Mouse (Mus musculus) MEL (cell line): ENCODE data around the gene A1cf. TPM values are rescaled to one million over a fixed set of nuclear protein-coding genes. Genes with fewer than 3 reads are reported as not detected.

ENCODE experiments used
- DNase-seq: peaks from one replicate; pipeline ENCODE4 v3.0.0; 2011; ENCODE audit warnings: low read depth, low spot score
- H3K27ac ChIP-seq: 2 replicates; pipeline ENCODE4 v1.5.1; 2012; ENCODE audit warnings: low read depth, mild to moderate bottlenecking, control low read depth, low read length, moderate library complexity; ENCODE audit not compliant: control insufficient read depth
- H3K27me3 ChIP-seq, 2 experiments: fragments of 150-350 bp in 1 of 2; sonication (generic) in 1 of 2; 2 replicates each; pipeline ENCODE4 v1.6.1; 2012; ENCODE audit warnings: low read length in 2 of 2, mild to moderate bottlenecking in 2 of 2, improper control_type of control experiment in 1 of 2, moderate library complexity in 1 of 2; ENCODE audit not compliant: insufficient read depth in 2 of 2, control insufficient read depth in 1 of 2
- H3K36me3 ChIP-seq, 2 experiments: 2 replicates each; pipeline ENCODE4 v1.6.1; 2012 to 2014; ENCODE audit warnings: low read length in 2 of 2, improper control_type of control experiment in 1 of 2, inconsistent platforms in 1 of 2, mild to moderate bottlenecking in 1 of 2; ENCODE audit not compliant: insufficient read depth in 2 of 2, control insufficient read depth in 1 of 2
- H3K4me1 ChIP-seq, 2 experiments: fragments of 150-350 bp in 1 of 2; sonication (generic) in 1 of 2; 2 replicates each; pipeline ENCODE4 v1.6.1; 2012; ENCODE audit warnings: low read length in 2 of 2, improper control_type of control experiment in 1 of 2, mild to moderate bottlenecking in 1 of 2; ENCODE audit not compliant: insufficient read depth in 2 of 2, control insufficient read depth in 1 of 2
- H3K4me3 ChIP-seq, 2 experiments: fragments of 150-350 bp in 1 of 2; sonication (generic) in 1 of 2; 2 replicates each; pipeline ENCODE4 v1.5.1; 2012; ENCODE audit warnings: low read depth in 2 of 2, low read length in 2 of 2, mild to moderate bottlenecking in 2 of 2, moderate library complexity in 2 of 2, control low read depth in 1 of 2, improper control_type of control experiment in 1 of 2; ENCODE audit not compliant: control insufficient read depth in 1 of 2, insufficient read depth in 1 of 2
- H3K79me2 ChIP-seq: 2 replicates; pipeline ENCODE4 v1.6.1; 2012; ENCODE audit warnings: mild to moderate bottlenecking, low read length, moderate library complexity; ENCODE audit not compliant: control insufficient read depth, poor library complexity, insufficient read depth
- H3K9ac ChIP-seq: 2 replicates; pipeline ENCODE4 v1.6.1; 2012; ENCODE audit warnings: low read depth, mild to moderate bottlenecking, control low read depth, low read length, moderate library complexity; ENCODE audit not compliant: control insufficient read depth, poor library complexity, severe bottlenecking
- H3K9me3 ChIP-seq: fragments of 150-350 bp; sonication (generic); replicated peaks from 2 replicates; pipeline ENCODE4 v1.6.1; 2012; ENCODE audit warnings: mild to moderate bottlenecking, low read length, improper control_type of control experiment, moderate library complexity; ENCODE audit not compliant: insufficient read depth
- CHD1 ChIP-seq: IDR thresholded peaks from 2 replicates; pipeline ENCODE4 v1.6.1; 2012; ENCODE audit warnings: low read depth, mild to moderate bottlenecking, inconsistent platforms, low read length, improper control_type of control experiment
- CHD2 ChIP-seq: IDR thresholded peaks from 2 replicates; pipeline ENCODE4 v1.6.1; 2011; ENCODE audit warnings: low read length, improper control_type of control experiment
- CTCF ChIP-seq, 3 experiments: IDR thresholded peaks in 2 of 3; conservative IDR thresholded peaks in 1 of 3; 2 replicates each; pipeline ENCODE4 v1.5.1; 2011 to 2012; ENCODE audit warnings: low read length in 3 of 3, low read depth in 2 of 3, mild to moderate bottlenecking in 2 of 3, improper control_type of control experiment in 1 of 3, inconsistent platforms in 1 of 3, mixed read lengths in 1 of 3, moderate library complexity in 1 of 3; ENCODE audit not compliant: control insufficient read depth in 1 of 3, insufficient read depth in 1 of 3, poor library complexity in 1 of 3, severe bottlenecking in 1 of 3
- E2F4 ChIP-seq: IDR thresholded peaks from 2 replicates; pipeline ENCODE4 v1.6.1; 2011; ENCODE audit warnings: low read depth, low read length, improper control_type of control experiment, borderline replicate concordance
- ELF1 ChIP-seq: IDR thresholded peaks from 2 replicates; pipeline ENCODE4 v1.6.1; 2014; ENCODE audit warnings: low read depth, mild to moderate bottlenecking, inconsistent platforms, low read length, improper control_type of control experiment, moderate library complexity
- EP300 ChIP-seq, 2 experiments: IDR thresholded peaks; 2 replicates each; pipeline ENCODE4 v1.6.1; 2011; ENCODE audit warnings: improper control_type of control experiment in 2 of 2, low read length in 2 of 2, low read depth in 1 of 2, mild to moderate bottlenecking in 1 of 2
- ETS1 ChIP-seq: IDR thresholded peaks from 2 replicates; pipeline ENCODE4 v1.6.1; 2012; ENCODE audit warnings: low read depth, mild to moderate bottlenecking, inconsistent platforms, low read length, improper control_type of control experiment, moderate library complexity
- GATA1 ChIP-seq: IDR thresholded peaks from 2 replicates; pipeline ENCODE4 v1.6.1; 2011; ENCODE audit warnings: low read depth, low read length, improper control_type of control experiment
- HCFC1 ChIP-seq: IDR thresholded peaks from 2 replicates; pipeline ENCODE4 v1.6.1; 2012; ENCODE audit warnings: low read depth, mild to moderate bottlenecking, inconsistent platforms, low read length, improper control_type of control experiment, moderate library complexity
- MAX ChIP-seq: IDR thresholded peaks from 2 replicates; pipeline ENCODE4 v1.6.1; 2011; ENCODE audit warnings: low read length, improper control_type of control experiment
- MXI1 ChIP-seq: IDR thresholded peaks from 2 replicates; pipeline ENCODE4 v1.6.1; 2011; ENCODE audit warnings: mild to moderate bottlenecking, low read depth, low read length, improper control_type of control experiment
- MYB ChIP-seq: IDR thresholded peaks from 2 replicates; pipeline ENCODE4 v1.6.1; 2011; ENCODE audit warnings: mild to moderate bottlenecking, low read depth, low read length, improper control_type of control experiment
- MYC ChIP-seq: IDR thresholded peaks from 2 replicates; pipeline ENCODE4 v1.6.1; 2011; ENCODE audit warnings: low read depth, mild to moderate bottlenecking, low read length, improper control_type of control experiment, moderate library complexity
- NRF1 ChIP-seq: IDR thresholded peaks from 2 replicates; pipeline ENCODE4 v1.6.1; 2014; ENCODE audit warnings: low read depth, mild to moderate bottlenecking, inconsistent platforms, low read length, improper control_type of control experiment, moderate library complexity; ENCODE audit not compliant: poor library complexity, insufficient read depth, severe bottlenecking
- POLR2AphosphoS2 ChIP-seq: IDR thresholded peaks from 2 replicates; pipeline ENCODE4 v1.6.1; 2011; ENCODE audit warnings: low read length, improper control_type of control experiment
- POLR2AphosphoS5 ChIP-seq: IDR thresholded peaks from 2 replicates; pipeline ENCODE4 v1.6.1; 2012; ENCODE audit warnings: low read depth, borderline replicate concordance, mild to moderate bottlenecking, inconsistent platforms, low read length, moderate library complexity, mixed read lengths
- RAD21 ChIP-seq: IDR thresholded peaks from 2 replicates; pipeline ENCODE4 v1.6.1; 2011; ENCODE audit warnings: mild to moderate bottlenecking, low read depth, low read length, improper control_type of control experiment
- RCOR1 ChIP-seq: IDR thresholded peaks from 2 replicates; pipeline ENCODE4 v1.6.1; 2012; ENCODE audit warnings: low read depth, mild to moderate bottlenecking, inconsistent platforms, low read length, improper control_type of control experiment
- SIN3A ChIP-seq: IDR thresholded peaks from 2 replicates; pipeline ENCODE4 v1.6.1; 2012; ENCODE audit warnings: low read length, improper control_type of control experiment, inconsistent platforms
- SMC3 ChIP-seq: IDR thresholded peaks from 2 replicates; pipeline ENCODE4 v1.6.1; 2011; ENCODE audit warnings: low read depth, low read length, improper control_type of control experiment
- TAL1 ChIP-seq: IDR thresholded peaks from 2 replicates; pipeline ENCODE4 v1.6.1; 2012; ENCODE audit warnings: mild to moderate bottlenecking, inconsistent platforms, low read length, moderate library complexity, mixed read lengths
- TBP ChIP-seq: IDR thresholded peaks from 2 replicates; pipeline ENCODE4 v1.8.0; 2011; ENCODE audit warnings: low read depth, low read length, improper control_type of control experiment
- TCF12 ChIP-seq: IDR thresholded peaks from 2 replicates; pipeline ENCODE4 v1.6.1; 2014; ENCODE audit warnings: low read depth, mild to moderate bottlenecking, inconsistent platforms, low read length, improper control_type of control experiment, moderate library complexity
- ZC3H11A ChIP-seq: IDR thresholded peaks from 2 replicates; pipeline ENCODE4 v1.6.1; 2012; ENCODE audit warnings: low read depth, mild to moderate bottlenecking, inconsistent platforms, low read length, improper control_type of control experiment
- ZKSCAN1 ChIP-seq: IDR thresholded peaks from 2 replicates; pipeline ENCODE4 v1.6.1; 2012; ENCODE audit warnings: low read depth, mild to moderate bottlenecking, inconsistent platforms, low read length, improper control_type of control experiment, moderate library complexity
- ZMIZ1 ChIP-seq: IDR thresholded peaks from 2 replicates; pipeline ENCODE4 v1.6.1; 2012; ENCODE audit warnings: low read depth, mild to moderate bottlenecking, inconsistent platforms, low read length, improper control_type of control experiment, moderate library complexity
- ZNF384 ChIP-seq: IDR thresholded peaks from 2 replicates; pipeline ENCODE4 v1.6.1; 2012; ENCODE audit warnings: low read depth, mild to moderate bottlenecking, inconsistent platforms, low read length, improper control_type of control experiment
- polyA plus RNA-seq, 2 experiments: library from polyadenylated mRNA; stranded (reverse) in 1 of 2; unstranded in 1 of 2; fragments of >175 nt in 1 of 2; fragments of >200 nt in 1 of 2; gene quantifications; 2 replicates each; pipeline versions ENCODE4 v1.2.1 to v1.2.4; 2012; ENCODE audit warnings: low replicate concordance in 2 of 2, low read depth in 1 of 2; ENCODE audit not compliant: insufficient read length in 2 of 2, insufficient read depth in 1 of 2, missing spikeins in 1 of 2
- total RNA-seq: library from RNA; depleted of rRNA; stranded (reverse); fragments of 300-350 nt; gene quantifications from 2 replicates; pipeline ENCODE4 v1.2.3, GENCODE M21; 2012

Gene A1cf
- total and polyA plus RNA-seq, 3 experiments, result not detected

DNA sequence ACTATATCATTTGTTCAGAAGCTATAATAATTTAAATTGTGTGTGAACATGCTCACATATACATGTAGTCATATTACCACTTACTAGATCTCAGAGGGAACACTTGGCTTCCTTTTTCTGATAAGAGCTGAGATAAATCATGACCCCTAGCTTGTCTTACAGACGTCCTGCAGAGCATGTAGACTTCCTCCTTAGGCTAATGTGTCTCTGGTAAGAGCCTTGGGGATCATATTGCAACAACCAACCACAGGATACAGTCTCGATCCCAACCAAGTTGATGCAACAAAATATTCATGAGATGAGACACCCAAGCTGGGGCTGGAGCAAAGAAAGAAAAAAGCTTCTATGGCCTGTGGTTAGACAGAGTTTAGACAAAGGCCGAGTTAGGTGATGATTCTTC, 94.6 kb downstream of the A1cf start:
- Histone ChIP-seq H3K79me2 (no peaks in the 10 kb centered on the region), H3K4me1 (peaks cover 2 to 12% of the 10 kb centered on the region in 2 experiments), H3K36me3 (peaks cover 0 to 7% of the 10 kb centered on the region in 2 experiments; a peak in 2 of 4 replicates), H3K4me3 (no peak overlapping the region), H3K9ac (no peak overlapping the region), H3K27ac (no peak overlapping the region), H3K9me3 (no peaks in the 10 kb centered on the region), H3K27me3 (no peaks in the 10 kb centered on the region; a peak in 1 of 4 replicates)
- DNase-seq, result peak; percentile 40
- TF ChIP-seq ZMIZ1 (no peak), ELF1 (no peak), POLR2AphosphoS2 (no peak), ETS1 (no peak), E2F4 (no peak), MYB (no peak), GATA1 (no peak), SMC3 (no peak), HCFC1 (no peak), NRF1 (no peak)

- H3K27me3 ChIP-seq, result no peaks in the 10 kb centered on the region
- peak overlapping the region; percentile 46 for H3K27ac ChIP-seq
- TF ChIP-seq ETS1 (peak; percentile 83), ZC3H11A (peak; percentile 43), GATA1 (peak; percentile 98), MXI1 (peak; percentile 98), ZKSCAN1 (no peak), TCF12 (peak; percentile 60), POLR2AphosphoS5 (no peak), RCOR1 (peak; percentile 40; the same call in 1 of the 2 replicates), CHD1 (no peak), ELF1 (peak; percentile 72; the same call in 1 of the 2 replicates), ZMIZ1 (no peak), TBP (0 out of 2 replicates have a peak, but pooled peaks have one; percentile 45), MYC (peak; percentile 87), EP300 (IDR thresholded peaks at IDR 0.05; ENCODE audit: low read depth in 1 of 2, low read length in 2 of 2) (peak; percentile 66 to 78), RAD21 (peak; percentile 87), CHD2 (no peak), HCFC1 (0 out of 2 replicates have a peak, but pooled peaks have one; percentile 14), CTCF (IDR thresholded peaks at IDR 0.05 in 2 of 3, conservative IDR thresholded peaks at IDR 0.05 in 1 of 3; ENCODE audit: control insufficient read depth in 1 of 3, insufficient read depth in 1 of 3, low read depth in 2 of 3, low read length in 3 of 3, poor library complexity in 1 of 3, severe bottlenecking in 1 of 3) (peak in 2 of 3 experiments; percentile 22 to 72; a peak in 3 of 6 replicates), NRF1 (no peak), TAL1 (peak; percentile 29; the same call in 1 of the 2 replicates), ZNF384 (peak; percentile 87), MYB (peak; percentile 69), POLR2AphosphoS2 (no peak), SIN3A (peak; percentile 83), MAX (peak; percentile 79), SMC3 (peak; percentile 68)
- TF ChIP-seq, all 39 proteins: peak for 19
- peaks cover 0 to 14% of the 10 kb centered on the region in 2 experiments; a peak in 2 of 4 replicates for H3K36me3 ChIP-seq
- H3K9me3 ChIP-seq, result no peaks in the 10 kb centered on the region
- no peaks in the 10 kb centered on the region for H3K79me2 ChIP-seq
- H3K4me1 ChIP-seq, result peaks cover 2 to 17% of the 10 kb centered on the region in 2 experiments
- peak; percentile 88 for DNase-seq
- H3K9ac ChIP-seq, result peak overlapping the region; percentile 24; the same call in 1 of the 2 replicates
- peak overlapping the region in 1 of 2 experiments; percentile 21; a peak in 2 of 4 replicates for H3K4me3 ChIP-seq
Observed at GRCm38 (mm10) chr19:31967933-31968532, 99.5 kb downstream of the A1cf start.
